Mouse (Mus musculus) splenic B cell, adult 2 months (primary cell): ENCODE data around the gene Syt3.

Experiments used
- DNase-seq: peaks from one replicate; pipeline ENCODE4 v3.0.0-alpha.2; 2011; ENCODE audit warnings: low read depth, low spot score
- H3K27me3 ChIP-seq: 2 replicates; pipeline ENCODE4 v1.6.1; 2012; ENCODE audit warnings: mild to moderate bottlenecking, low read length, moderate library complexity, mixed read lengths; ENCODE audit not compliant: control insufficient read depth, poor library complexity, insufficient read depth, severe bottlenecking
- H3K36me3 ChIP-seq: 2 replicates; pipeline ENCODE4 v1.6.1; 2012; ENCODE audit warnings: mild to moderate bottlenecking, low read length, moderate library complexity, mixed read lengths; ENCODE audit not compliant: control insufficient read depth, poor library complexity, insufficient read depth, severe bottlenecking

Syt3 gene

GRCm38 (mm10) chr7:44411144-44411543 is 27.2 kb downstream of the Syt3 start:
- Histone ChIP-seq H3K36me3 (no peaks in the 10 kb centered on the region), H3K27me3 (no peaks in the 10 kb centered on the region)
- DNase-seq, result no peak

- no peaks in the 10 kb centered on the region for H3K36me3 ChIP-seq
- no peaks in the 10 kb centered on the region for H3K27me3 ChIP-seq
- DNase-seq, result no peak
Measured at GRCm38 (mm10) chr7:44413307-44413706, 29.4 kb downstream of the Syt3 start.

GRCm38 (mm10) chr7:44427666-44428065 is 43.8 kb downstream of the Syt3 start:
- DNase-seq, result no peak
- H3K27me3 ChIP-seq, result no peaks in the 10 kb centered on the region

GRCm38 (mm10) chr7:44428171-44428950 is 44.5 kb downstream of the Syt3 start:
- Histone ChIP-seq H3K27me3 (no peaks in the 10 kb centered on the region), H3K36me3 (no peaks in the 10 kb centered on the region)
- DNase-seq, result no peak

More at GRCm38 (mm10) chr7:44427666-44428065, 43.8 kb downstream of the Syt3 start:
- H3K36me3 ChIP-seq, result no peaks in the 10 kb centered on the region

GRCm38 (mm10) chr7:44428968-44429521 is 45.1 kb downstream of the Syt3 start, which contains the start of gene Lrrc4b:
TSS of gene Lrrc4b (plus strand) at chr7:44429018.
- no peaks in the 10 kb centered on the region for H3K36me3 ChIP-seq
- DNase-seq, result no peak
- H3K27me3 ChIP-seq, result no peaks in the 10 kb centered on the region

GRCm38 (mm10) chr7:44429534-44430488 is 45.9 kb downstream of the Syt3 start:
- DNase-seq, result no peak
- H3K27me3 ChIP-seq, result no peaks in the 10 kb centered on the region
- no peaks in the 10 kb centered on the region for H3K36me3 ChIP-seq

GRCm38 (mm10) chr7:44432550-44432949 is 48.6 kb downstream of the Syt3 start:
- H3K27me3 ChIP-seq, result no peaks in the 10 kb centered on the region
- no peaks in the 10 kb centered on the region for H3K36me3 ChIP-seq
- no peak for DNase-seq

GRCm38 (mm10) chr7:44433371-44433770 is 49.5 kb downstream of the Syt3 start:
- Histone ChIP-seq H3K36me3 (no peaks in the 10 kb centered on the region), H3K27me3 (no peaks in the 10 kb centered on the region)
- peak; percentile 5 for DNase-seq

GRCm38 (mm10) chr7:44434089-44434488 is 50.2 kb downstream of the Syt3 start:
- H3K27me3 ChIP-seq, result no peaks in the 10 kb centered on the region
- H3K36me3 ChIP-seq, result no peaks in the 10 kb centered on the region
- no peak for DNase-seq

GRCm38 (mm10) chr7:44435796-44436195 is 51.9 kb downstream of the Syt3 start:
- Histone ChIP-seq H3K36me3 (no peaks in the 10 kb centered on the region), H3K27me3 (no peaks in the 10 kb centered on the region)
- DNase-seq, result no peak

GRCm38 (mm10) chr7:44436267-44436666 is 52.4 kb downstream of the Syt3 start:
- H3K36me3 ChIP-seq, result no peaks in the 10 kb centered on the region
- H3K27me3 ChIP-seq, result no peaks in the 10 kb centered on the region
- DNase-seq, result peak; percentile 12

- peaks cover 3% of the 10 kb centered on the region for H3K27me3 ChIP-seq
- DNase-seq, result no peak
- no peaks in the 10 kb centered on the region for H3K36me3 ChIP-seq
Measured at GRCm38 (mm10) chr7:44437188-44437587, 53.3 kb downstream of the Syt3 start.

GRCm38 (mm10) chr7:44437933-44438332 is 54.0 kb downstream of the Syt3 start:
- Histone ChIP-seq H3K27me3 (peaks cover 3% of the 10 kb centered on the region), H3K36me3 (no peaks in the 10 kb centered on the region)
- no peak for DNase-seq

GRCm38 (mm10) chr7:44439696-44440095 is 55.8 kb downstream of the Syt3 start:
- H3K36me3 ChIP-seq, result no peaks in the 10 kb centered on the region
- DNase-seq, result no peak
- H3K27me3 ChIP-seq, result peaks cover 3% of the 10 kb centered on the region

GRCm38 (mm10) chr7:44440479-44440878 is 56.6 kb downstream of the Syt3 start:
- H3K36me3 ChIP-seq, result no peaks in the 10 kb centered on the region
- DNase-seq, result no peak
- peaks cover 3% of the 10 kb centered on the region for H3K27me3 ChIP-seq
